Mouse (Mus musculus) c-Kit-negative CD71-positive TER-119-positive erythroid progenitor cells, embryonic 14.5 days (primary cell): ENCODE measurements around the gene 4930438A08Rik.
"Not testable (repeated sequence)": the region's sequence is repeated elsewhere in the genome, so short reads cannot be mapped to it uniquely, and the experiment has no call there.

Experiments
- DNase-seq: peaks from one replicate; pipeline ENCODE4 v3.0.0-alpha.2; 2013; ENCODE audit warnings: low read depth, low spot score

4930438A08Rik gene

GRCm38 (mm10) chr11:58281970-58282496 lies 7.4 kb downstream of the 4930438A08Rik start:
- DNase-seq: no peak

GRCm38 (mm10) chr11:58282518-58282917 lies 7.9 kb downstream of the 4930438A08Rik start:
- DNase-seq: no peak

DNA sequence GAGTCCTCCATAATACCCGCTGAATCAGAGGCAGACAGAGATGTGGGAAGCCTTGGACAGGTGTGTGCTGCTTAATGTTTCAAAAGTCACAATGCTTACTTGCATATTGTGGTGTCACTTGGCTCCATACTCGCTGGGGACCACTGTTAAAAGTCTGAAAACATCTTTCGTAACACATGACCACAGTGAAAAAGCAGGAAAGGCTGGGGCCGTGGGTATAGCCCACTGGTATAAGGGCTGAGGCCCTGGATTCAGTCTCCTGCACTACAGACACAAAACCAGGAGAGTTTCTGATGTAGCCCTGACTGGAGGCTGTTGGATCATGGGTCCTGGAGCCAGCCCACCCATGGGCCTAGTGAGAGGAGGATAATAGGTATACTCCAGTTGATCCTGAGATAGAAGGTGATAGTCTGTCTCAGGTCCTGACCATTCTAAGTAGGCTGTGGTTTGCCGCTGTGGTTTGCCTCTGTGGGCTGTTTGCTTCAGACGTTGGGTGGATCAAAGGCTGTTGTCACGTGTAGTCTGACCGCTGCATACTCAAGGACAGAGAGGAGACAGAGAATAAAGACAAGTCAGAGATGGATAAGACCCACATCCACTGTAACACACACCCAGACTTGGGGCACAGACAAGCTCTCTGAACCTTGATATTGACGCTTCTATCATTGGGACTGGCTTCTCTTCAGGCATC lies 15.5 kb downstream of the 4930438A08Rik start:
- no peak for DNase-seq

GRCm38 (mm10) chr11:58290812-58291211 lies 16.2 kb downstream of the 4930438A08Rik start:
- no peak for DNase-seq

- DNase-seq: no peak
Measured at GRCm38 (mm10) chr11:58292791-58293190, 18.2 kb downstream of the 4930438A08Rik start.

GRCm38 (mm10) chr11:58297396-58297795 lies 22.8 kb downstream of the 4930438A08Rik start:
- DNase-seq: no peak

- DNase-seq: peak; percentile 53
Measured at GRCm38 (mm10) chr11:58301057-58301456, 26.5 kb downstream of the 4930438A08Rik start.

DNA sequence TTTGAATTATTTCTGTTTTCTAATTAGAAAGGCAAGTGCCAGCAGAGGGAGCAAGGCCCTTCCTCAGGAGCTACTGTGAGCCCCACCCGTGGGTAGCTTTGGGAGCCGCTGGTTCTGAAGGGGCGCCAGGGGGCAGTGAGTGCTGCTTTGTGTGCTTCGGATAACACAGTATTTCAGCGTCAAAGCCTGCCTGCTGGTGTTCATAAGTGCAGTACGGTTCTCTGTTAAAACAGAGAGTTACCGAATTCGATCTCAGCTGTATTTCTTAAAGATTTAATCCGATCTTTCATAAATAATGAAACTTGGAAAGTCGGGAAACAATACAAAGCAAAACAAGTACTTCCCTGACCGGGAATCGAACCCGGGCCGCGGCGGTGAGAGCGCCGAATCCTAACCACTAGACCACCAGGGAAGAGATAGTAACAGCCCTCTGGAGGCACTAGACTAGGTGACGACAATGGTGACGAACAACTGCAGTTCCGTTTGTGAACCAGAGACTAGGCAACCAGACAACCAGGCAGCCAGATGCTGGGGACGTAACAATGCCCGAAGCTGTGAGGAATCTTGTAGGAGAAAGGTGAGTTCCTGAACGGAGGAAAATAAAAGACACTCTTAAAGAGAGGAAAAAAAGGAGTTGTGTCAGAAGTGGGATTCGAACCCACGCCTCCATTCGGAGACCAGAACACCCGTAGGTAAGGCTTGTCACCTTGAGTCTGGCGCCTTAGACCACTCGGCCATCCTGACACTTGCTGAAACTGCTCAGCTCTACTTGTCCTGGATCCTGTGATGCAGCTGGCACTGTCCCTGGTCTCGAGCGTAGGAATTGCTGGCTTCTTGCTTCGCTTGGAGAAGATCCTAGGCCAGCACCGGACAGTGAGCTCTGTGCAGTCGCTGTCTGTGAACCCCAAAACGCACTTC lies 27.5 kb downstream of the 4930438A08Rik start:
- DNase-seq: peak; percentile 91

GRCm38 (mm10) chr11:58302774-58303445 lies 28.3 kb downstream of the 4930438A08Rik start:
- no peak for DNase-seq

- no peak for DNase-seq
Measured at GRCm38 (mm10) chr11:58303594-58303993, 29.0 kb downstream of the 4930438A08Rik start.

GRCm38 (mm10) chr11:58305299-58305698 lies 30.7 kb downstream of the 4930438A08Rik start:
- not testable (repeated sequence) for DNase-seq

GRCm38 (mm10) chr11:58306860-58307308 lies 32.3 kb downstream of the 4930438A08Rik start, which contains the start of gene Zfp692:
TSS of gene Zfp692 (plus strand) at chr11:58307069.
- peak; percentile 75 for DNase-seq

DNA sequence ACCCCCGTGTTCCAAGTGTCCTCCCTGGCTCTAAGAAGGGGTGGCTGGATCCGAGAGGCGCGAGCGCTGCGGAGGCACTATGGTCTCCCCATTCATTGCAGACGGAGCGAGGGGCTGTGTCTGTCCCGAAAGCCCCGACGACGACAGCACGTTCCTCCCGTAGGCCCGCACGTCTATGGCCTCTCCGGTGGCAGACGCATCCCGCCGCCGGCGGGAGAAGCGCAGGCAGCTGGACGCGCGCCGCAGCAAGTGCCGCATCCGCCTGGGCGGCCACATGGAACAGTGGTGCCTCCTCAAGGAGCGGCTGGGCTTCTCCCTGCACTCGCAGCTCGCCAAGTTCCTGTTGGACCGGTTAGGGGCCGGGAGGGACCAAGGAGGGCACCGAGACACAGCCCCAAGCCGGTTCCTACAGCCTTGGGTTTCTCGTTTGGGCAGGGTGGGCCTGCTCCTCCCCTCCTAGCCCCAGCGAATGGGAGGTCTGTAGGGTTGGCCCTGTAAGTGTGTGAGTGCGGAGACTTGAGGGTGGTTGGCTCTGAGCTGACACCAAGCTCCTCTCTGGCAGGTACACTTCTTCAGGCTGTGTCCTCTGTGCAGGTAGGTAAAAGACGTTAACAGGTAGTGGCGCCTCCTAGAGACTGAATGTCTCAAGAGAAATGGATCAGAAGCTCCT lies 32.9 kb downstream of the 4930438A08Rik start:
- DNase-seq: no peak

GRCm38 (mm10) chr11:58308661-58309060 lies 34.1 kb downstream of the 4930438A08Rik start:
- DNase-seq: no peak

DNA sequence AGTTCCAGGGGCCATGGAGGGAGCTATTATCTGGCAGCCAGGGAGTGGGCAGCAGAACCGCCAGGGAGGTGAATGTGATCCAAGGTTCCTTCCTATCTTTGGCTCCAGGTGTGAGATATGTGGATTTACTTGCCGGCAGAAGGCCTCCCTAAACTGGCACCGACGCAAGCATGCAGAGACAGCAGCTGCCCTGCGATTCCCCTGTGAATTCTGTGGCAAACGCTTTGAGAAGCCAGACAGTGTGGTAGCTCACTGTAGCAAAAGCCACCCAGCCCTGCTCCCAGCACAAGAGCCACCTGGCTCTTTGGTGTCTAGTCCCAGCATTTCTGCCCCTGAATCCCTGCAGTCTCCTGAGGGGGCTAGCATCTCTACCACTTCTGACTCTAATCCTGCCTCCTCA lies 39.5 kb downstream of the 4930438A08Rik start:
- no peak for DNase-seq

DNA sequence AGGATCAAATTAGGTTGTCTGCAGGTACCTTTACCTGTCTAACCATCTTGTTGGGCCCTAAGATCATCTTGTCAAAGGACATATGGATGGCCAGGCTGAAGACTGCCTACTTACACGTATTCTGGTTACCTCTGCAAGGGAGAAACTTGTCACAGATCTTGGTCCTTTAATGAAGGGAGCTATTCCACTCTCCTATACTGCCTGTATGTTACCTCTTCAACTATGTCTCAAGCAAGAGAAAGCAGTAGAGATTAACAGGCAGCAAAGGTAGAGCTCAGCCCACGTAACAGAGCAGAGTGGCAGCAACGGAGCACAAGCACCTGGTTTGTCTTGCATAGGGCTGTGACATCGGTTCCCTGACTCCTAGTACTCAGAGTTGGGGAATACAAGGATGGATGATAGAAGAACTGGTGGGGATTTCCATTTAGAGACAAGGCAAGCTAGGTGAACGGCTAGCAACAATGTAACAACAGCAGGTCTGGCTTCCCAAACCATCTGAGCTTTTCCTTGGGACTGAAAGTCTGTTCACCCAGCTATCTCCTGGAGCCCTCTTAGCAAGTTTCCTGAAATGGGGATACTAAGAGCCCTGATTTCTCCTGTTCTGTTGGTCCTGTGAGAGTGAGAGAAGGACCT lies 41.1 kb downstream of the 4930438A08Rik start:
- no peak for DNase-seq

DNA sequence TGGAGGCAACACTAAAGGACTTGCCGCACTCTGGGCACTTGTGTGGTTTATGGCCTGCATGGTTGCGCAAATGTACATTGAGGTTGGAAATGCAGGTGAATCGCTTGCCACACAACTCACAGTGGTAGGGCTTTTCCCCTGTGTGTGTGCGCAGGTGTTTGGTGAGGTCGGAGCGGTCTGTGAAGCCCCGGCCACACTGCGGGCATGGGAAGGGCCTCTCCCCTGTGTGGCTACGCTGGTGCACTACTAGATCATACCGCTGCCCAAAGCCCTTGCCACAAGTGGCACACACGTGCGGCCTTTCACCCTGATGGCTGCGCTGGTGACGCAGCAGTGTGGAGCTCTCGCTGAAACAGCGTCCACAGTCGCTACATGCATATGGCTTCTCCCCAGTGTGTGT lies 41.7 kb downstream of the 4930438A08Rik start:
- no peak for DNase-seq

GRCm38 (mm10) chr11:58316768-58317390 lies 42.3 kb downstream of the 4930438A08Rik start:
- no peak for DNase-seq

- peak; percentile 98 for DNase-seq
Measured at GRCm38 (mm10) chr11:58322824-58323569, 48.4 kb downstream of the 4930438A08Rik start.
